Mouse (Mus musculus) spleen, adult 2 months (tissue): ENCODE measurements around the gene Fat3. TPM values are rescaled to one million over a fixed set of nuclear protein-coding genes. Genes with fewer than 3 reads are reported as not detected.

Experiments
- DNase-seq, 2 experiments: peaks; one replicate each; pipeline versions ENCODE4 v3.0.0 to v3.0.0-alpha.2; 2012 to 2021; ENCODE audit warnings: low spot score in 2 of 2, low read depth in 1 of 2
- H3K27ac ChIP-seq: fragments of 200-500 bp; 2 replicates; pipeline ENCODE4 v1.5.1; 2012; ENCODE audit warnings: low read length, inconsistent platforms; ENCODE audit not compliant: insufficient read depth
- H3K27me3 ChIP-seq: fragments of 200-500 bp; 2 replicates; pipeline ENCODE4 v1.6.1; 2012; ENCODE audit warnings: mild to moderate bottlenecking, moderate library complexity, low read length, inconsistent platforms; ENCODE audit not compliant: control insufficient read depth, insufficient read depth
- H3K36me3 ChIP-seq: fragments of 200-500 bp; 2 replicates; pipeline ENCODE4 v1.6.1; 2012; ENCODE audit warnings: mild to moderate bottlenecking, low read length, inconsistent platforms; ENCODE audit not compliant: control insufficient read depth, insufficient read depth
- H3K4me1 ChIP-seq: fragments of 200-500 bp; 2 replicates; pipeline ENCODE4 v1.6.1; 2011; ENCODE audit warnings: inconsistent platforms; ENCODE audit not compliant: control insufficient read depth, insufficient read depth, insufficient read length
- H3K4me3 ChIP-seq: fragments of 200-500 bp; 2 replicates; pipeline ENCODE4 v1.5.1; 2011; ENCODE audit warnings: mild to moderate bottlenecking, inconsistent platforms; ENCODE audit not compliant: insufficient read depth, insufficient read length; ENCODE audit errors: extremely low read depth
- CTCF ChIP-seq: fragments of 200-500 bp; IDR thresholded peaks from 2 replicates; pipeline ENCODE4 v1.5.1; 2011; ENCODE audit warnings: mild to moderate bottlenecking, inconsistent platforms; ENCODE audit not compliant: insufficient read depth, insufficient read length, insufficient replicate concordance; ENCODE audit errors: extremely low read depth
- POLR2A ChIP-seq: fragments of 200-500 bp; IDR thresholded peaks from 2 replicates; pipeline ENCODE4 v1.6.1; 2011; ENCODE audit warnings: low read depth, low read length, inconsistent platforms
- WGBS: fragments of 180-500 bp; shearing (Covaris S2); methylation state at CpG from one replicate; pipeline ENCODE4 v1.1.7; 2018; 5-methylcytosine and 5-hydroxymethylcytosine counted together
- polyA plus RNA-seq: library from polyadenylated mRNA; depleted of rRNA; stranded (reverse); fragments of >200 nt; gene quantifications from 2 replicates; pipeline ENCODE4 v1.2.3, GENCODE M21; 2012

Gene Fat3
- polyA plus RNA-seq, 1 experiment = 0.20 TPM

DNA sequence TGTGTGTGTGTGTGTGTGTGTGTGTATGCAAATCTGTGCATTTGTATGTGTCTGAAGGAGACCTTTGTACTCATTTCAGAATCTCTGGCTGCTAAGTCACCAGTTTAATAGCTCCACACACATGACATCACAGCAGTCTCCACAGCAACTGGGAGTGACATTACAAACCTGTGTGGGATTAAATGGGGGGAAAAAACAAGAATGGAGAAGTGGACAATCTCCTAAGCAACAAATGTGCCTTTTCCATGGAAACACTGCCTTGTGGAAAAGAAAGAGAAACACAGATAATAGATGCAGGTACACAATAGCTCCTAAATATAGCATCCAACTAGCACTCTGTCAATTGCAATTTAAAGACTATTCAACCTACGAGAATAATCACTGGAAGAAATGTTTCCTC, 353.4 kb downstream of the Fat3 start:
- H3K36me3 ChIP-seq = no peaks in the 10 kb centered on the region
- H3K4me3 ChIP-seq = no peak overlapping the region
- H3K4me1 ChIP-seq = no peaks in the 10 kb centered on the region
- 70% methylated on average over 1 of the region's 1 CpGs for WGBS
- H3K27me3 ChIP-seq = no peaks in the 10 kb centered on the region
- H3K27ac ChIP-seq = no peak overlapping the region
- no peak for DNase-seq
- TF ChIP-seq POLR2A (no peak), CTCF (no peak)

DNA sequence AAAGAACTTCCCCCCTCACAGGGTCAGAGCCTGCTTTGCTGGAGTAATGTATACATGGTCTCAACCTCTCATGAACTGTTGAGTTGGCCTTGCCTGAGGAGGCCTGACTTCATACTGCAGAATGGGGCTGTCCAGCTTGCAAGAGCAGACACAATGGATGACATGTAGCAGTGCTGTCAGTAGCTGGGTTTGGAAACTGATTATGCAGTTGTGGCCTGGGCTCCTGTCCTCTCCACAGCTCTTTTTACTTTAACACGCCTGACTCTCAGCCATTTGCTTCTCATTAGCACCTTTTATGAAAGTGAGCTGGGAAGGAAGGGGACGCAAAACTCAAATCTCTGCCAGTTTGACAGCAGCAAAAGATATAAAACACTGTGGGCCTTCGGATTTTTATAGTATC, 356.4 kb downstream of the Fat3 start:
- 72% methylated on average over 3 of the region's 3 CpGs for WGBS
- TF ChIP-seq POLR2A (no peak), CTCF (no peak)
- no peak for DNase-seq
- H3K27me3 ChIP-seq = no peaks in the 10 kb centered on the region
- no peak overlapping the region for H3K27ac ChIP-seq
- no peaks in the 10 kb centered on the region for H3K36me3 ChIP-seq
- H3K4me1 ChIP-seq = no peaks in the 10 kb centered on the region
- H3K4me3 ChIP-seq = no peak overlapping the region

DNA sequence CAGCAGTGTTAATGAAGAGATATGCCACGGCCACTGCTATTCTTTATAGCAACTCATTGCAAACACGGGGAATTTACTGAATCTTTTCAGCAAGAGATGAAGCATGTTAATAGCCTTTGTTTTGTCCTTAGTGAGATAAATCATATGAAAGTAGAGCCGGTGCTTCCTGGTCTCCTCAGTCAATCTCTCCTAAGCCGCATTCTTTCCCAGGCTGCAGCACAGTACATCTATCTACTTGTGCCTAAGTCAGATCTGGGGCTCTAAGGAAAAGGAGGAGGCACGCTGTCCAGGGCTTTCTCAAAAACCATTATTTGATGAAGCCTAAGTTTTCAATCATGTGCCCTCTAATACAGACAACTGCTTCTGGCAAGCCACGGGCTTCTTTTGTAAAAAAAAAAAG, 361.8 kb downstream of the Fat3 start:
- no peak overlapping the region for H3K4me3 ChIP-seq
- 80% methylated on average over 6 of the region's 6 CpGs for WGBS
- H3K4me1 ChIP-seq = no peaks in the 10 kb centered on the region
- H3K27ac ChIP-seq = no peak overlapping the region
- no peaks in the 10 kb centered on the region for H3K27me3 ChIP-seq
- no peak for TF ChIP-seq CTCF
- TF ChIP-seq POLR2A = no peak
- DNase-seq = no peak
- no peaks in the 10 kb centered on the region for H3K36me3 ChIP-seq

DNA sequence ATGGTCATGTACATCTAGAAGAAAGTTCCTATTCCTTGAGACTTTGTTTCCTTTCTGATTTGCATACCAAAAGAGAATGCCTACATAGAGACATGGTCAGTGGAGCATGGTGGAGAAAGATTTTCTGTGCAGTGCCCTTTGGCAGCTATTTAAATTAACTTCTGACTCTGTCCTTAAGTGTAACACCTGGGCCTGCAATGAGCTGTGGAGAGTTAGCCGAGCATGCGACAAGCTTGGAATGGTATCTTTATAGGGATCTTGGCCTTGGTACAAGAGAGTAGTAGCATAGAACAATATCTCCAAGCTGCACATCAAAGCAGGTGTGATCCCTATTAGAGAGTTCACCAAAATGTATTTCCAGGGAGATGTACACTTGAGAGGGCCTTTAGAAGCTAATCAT, 368.0 kb downstream of the Fat3 start:
- Histone ChIP-seq H3K4me3 (no peak overlapping the region), H3K27me3 (no peaks in the 10 kb centered on the region), H3K4me1 (no peaks in the 10 kb centered on the region), H3K36me3 (no peaks in the 10 kb centered on the region), H3K27ac (no peak overlapping the region)
- 94% methylated on average over 2 of the region's 2 CpGs for WGBS
- TF ChIP-seq CTCF (no peak), POLR2A (no peak)
- DNase-seq = no peak

DNA sequence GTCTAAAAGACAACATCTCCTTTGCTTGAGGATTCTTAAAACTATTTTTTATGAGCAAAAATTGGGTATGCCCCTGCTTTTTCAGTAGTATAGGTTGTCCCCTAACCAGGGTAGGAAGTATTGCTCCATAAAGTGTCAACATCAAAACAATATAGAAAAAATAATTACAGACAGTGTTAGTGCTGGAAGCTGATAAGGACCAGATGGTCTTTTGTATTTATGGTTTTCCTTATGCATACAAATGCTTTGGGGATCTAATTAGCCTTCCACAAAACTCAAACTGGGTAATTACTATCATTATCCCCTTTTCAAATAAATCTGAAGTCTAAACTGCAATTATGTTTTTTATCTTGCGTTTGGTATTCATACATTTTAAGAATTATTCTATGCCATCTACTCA, 368.5 kb downstream of the Fat3 start:
- Histone ChIP-seq H3K27me3 (no peaks in the 10 kb centered on the region), H3K36me3 (no peaks in the 10 kb centered on the region), H3K27ac (no peak overlapping the region), H3K4me3 (no peak overlapping the region), H3K4me1 (no peaks in the 10 kb centered on the region)
- TF ChIP-seq CTCF (no peak), POLR2A (no peak)
- DNase-seq = no peak
- 93% methylated on average over 1 of the region's 1 CpGs for WGBS

DNA sequence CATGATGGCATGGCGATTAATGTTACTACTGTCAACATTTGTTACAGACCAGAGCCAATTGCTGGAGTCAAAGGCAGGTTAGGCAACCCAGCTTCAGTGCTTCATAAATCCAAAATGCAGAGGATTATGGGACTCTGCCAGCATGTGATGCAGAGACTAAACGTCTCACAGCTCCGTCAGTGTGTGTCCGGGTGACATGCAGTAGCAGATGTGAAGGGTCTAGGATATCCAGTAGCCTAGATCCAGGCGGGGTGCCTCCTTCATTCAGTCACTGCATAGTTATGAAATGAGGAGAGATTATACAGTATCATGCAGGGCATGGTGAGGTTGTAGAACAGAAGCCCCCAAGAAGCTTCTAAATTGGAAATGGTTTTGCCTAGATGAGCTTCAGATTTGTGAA, 379.3 kb downstream of the Fat3 start:
- 92% methylated on average over 5 of the region's 5 CpGs for WGBS

DNA sequence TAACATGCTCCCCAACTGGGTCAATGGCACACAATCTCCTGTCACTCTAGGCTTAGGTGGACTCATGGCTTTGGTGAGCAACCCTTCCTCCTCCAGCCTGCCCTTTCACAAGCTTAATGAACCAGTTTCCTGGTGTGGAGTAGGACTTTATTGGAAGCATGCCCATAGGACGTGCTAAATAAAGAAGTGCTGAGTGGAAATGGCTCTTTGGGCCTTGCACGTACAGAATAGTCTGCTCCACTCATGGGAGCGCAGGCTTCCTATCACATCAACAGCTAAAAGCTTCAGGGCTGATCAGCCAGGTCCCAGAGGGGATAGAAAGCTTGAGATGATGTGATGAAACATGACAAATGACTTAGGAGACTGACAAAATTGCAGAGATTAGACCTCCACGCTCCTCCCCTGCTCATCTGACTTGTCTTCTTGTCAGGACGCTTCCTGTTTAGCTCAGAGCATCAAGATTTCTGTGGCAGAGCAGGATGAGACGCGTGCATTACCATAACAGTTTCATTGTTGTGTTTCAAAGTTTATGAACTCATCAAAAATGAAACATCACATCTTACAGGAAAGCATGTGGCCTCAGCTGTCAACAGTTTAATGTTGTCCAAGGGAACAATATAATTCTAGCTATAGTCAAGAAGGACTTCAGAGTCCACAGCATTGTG, 386.1 kb downstream of the Fat3 start:
- DNase-seq = no peak
- WGBS = 64% methylated on average over 7 of the region's 7 CpGs
- Histone ChIP-seq H3K4me3 (no peak overlapping the region), H3K4me1 (no peaks in the 10 kb centered on the region), H3K27me3 (no peaks in the 10 kb centered on the region), H3K27ac (no peak overlapping the region), H3K36me3 (no peaks in the 10 kb centered on the region)
- TF ChIP-seq POLR2A (no peak), CTCF (no peak)

More for the DNA sequence above, 379.3 kb downstream of the Fat3 start:
- H3K36me3 ChIP-seq = no peaks in the 10 kb centered on the region
- no peaks in the 10 kb centered on the region for H3K27me3 ChIP-seq
- no peak overlapping the region for H3K4me3 ChIP-seq
- H3K27ac ChIP-seq = no peak overlapping the region
- no peak for TF ChIP-seq POLR2A
- no peak for TF ChIP-seq CTCF
- DNase-seq = no peak
- H3K4me1 ChIP-seq = no peaks in the 10 kb centered on the region
